Mouse (Mus musculus): ENCODE data around the gene Ccdc152. TPM values are rescaled to one million over a fixed set of nuclear protein-coding genes. Genes with fewer than 3 reads are reported as not detected.

The Ccdc152 gene
- polyA plus RNA-seq (2012; rRNA removed) = 0.74 and 2.6 TPM in 2 replicates

DNA sequence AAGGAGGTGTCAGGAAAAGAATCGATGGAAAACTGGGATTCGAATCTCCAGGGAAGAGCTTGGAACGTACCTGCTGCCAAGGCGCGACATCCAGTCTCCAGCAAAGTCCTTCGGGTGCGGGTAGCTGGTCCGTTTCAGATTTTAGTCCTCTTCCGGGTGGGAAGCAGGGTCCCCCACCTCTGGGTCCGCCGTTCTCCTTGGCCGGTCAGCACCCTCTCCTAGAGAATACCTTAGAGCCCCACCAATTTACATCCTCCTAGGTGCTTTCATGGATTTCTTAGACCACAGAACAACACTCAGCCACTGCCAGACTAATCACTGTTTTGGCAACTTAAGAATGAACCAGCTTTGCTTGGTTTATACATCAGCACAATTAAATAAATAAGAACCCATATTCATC lies at the start of gene Ccdc152:
Gene Ccdc152, minus strand, starts transcription at position 101 of the 400 bp plus-strand sequence.
- no peak for DNase-seq (ENCODE audit: low read depth)

DNA sequence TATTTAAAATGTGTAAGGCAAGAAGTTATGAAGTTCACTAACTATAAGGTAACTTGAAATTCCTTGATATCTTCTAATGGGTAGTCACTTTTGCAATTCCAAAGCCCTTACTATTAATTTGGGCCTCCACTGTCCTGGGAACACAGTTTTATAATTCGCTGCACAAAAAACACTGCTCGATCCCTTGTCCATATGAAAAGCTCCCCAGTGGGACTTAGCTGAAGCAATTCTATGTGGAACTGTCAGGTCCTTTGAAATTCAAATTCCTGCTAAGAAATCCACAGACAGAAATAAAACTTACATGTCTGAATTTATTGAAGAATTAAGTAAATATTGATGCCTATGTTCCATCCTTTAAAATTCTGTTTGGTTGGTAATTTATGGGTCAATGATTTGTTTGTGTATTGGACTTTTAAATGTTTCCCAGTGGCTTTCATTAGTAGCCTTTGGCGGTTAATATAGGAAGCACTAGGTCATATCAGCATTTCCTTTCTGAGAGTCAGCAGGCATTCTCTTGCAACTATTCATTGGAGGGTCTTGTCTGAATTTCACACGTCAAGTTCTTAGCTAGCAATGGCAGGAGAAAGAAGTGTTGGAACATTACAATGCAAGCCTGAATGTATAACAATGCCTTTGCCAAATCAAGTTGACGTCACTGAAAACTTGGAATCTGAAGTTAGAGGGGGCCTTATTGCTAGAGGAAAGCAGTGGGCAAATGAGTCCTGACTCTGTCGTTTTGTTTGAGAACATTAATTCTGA lies 46.2 kb upstream of the Ccdc152 start:
- DNase-seq (ENCODE audit: low read depth) = no peak

DNA sequence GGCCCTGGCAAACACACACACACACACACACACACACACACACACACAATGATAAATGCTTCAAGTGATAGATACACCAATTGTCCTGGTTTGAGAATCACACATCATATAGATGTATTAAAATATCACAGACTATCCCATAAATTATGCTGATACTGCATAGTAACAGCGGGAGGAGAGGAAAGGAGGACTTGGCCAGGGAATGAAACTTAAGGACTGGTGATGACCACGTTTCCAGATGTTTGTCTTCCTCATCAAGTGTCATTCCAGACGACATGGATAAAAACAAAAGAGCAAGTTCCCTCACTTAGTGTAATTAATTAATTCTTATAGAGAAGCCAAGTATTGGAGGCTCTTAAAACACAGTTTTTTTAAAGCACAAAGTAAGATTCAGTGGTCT lies 43.4 kb upstream of the Ccdc152 start:
- DNase-seq (ENCODE audit: low read depth) = no peak

DNA sequence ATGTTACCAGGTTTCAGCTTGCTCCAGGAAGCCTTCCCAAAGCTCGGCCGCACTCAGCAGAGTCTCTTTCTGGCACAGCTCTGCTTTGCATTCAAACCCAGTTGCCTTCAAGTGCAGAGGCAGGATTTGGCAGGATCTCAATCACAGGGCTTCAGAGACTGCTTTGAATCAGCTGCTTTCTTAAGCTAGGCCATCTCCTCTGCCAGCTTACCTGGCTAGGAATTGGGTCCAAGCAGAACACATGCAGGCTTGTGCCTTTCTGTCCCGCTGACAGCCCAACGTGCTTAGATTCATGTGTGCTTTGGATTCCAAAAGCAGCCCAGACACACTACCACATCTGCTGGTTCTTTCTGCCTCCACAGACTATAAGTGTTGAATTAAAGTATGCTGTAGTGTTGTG lies 41.2 kb upstream of the Ccdc152 start:
- peak; percentile 17 for DNase-seq (ENCODE audit: low read depth)

DNA sequence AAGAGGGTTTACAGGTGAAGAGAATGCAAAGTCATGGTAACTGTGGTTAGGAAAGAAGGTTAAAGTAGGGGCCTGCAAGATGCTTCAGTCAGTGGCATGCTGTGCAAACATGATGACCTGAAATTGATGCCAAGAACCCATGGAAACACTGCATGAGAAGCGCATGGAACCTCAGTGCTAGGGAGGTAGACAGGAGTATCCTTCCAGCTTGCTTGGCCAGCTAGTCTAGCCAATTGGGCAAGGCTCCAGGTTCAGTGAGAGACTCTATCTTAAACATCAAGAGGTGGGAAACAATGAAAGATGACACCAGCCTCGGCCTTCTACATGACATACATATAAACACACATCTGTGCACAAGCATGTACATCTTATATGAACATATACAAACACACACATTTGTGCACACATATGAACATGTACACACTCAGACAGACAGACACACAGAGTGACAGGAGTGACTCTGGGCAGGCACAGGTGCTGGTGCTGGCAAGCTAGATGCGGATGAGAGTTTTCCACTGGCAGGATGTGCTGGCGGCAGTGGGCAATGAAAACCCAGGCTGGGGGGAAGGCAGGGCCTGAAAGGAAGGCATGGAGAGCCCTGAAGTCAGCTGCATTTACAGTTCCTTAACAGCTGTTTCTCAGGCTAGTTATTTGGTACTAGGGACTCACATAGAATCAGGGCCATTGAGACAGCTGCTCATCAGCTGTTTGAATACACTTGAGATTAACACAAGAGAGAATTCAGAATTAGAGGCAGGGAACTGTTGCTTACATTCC lies 38.7 kb upstream of the Ccdc152 start:
- no peak for DNase-seq (ENCODE audit: low read depth)

DNA sequence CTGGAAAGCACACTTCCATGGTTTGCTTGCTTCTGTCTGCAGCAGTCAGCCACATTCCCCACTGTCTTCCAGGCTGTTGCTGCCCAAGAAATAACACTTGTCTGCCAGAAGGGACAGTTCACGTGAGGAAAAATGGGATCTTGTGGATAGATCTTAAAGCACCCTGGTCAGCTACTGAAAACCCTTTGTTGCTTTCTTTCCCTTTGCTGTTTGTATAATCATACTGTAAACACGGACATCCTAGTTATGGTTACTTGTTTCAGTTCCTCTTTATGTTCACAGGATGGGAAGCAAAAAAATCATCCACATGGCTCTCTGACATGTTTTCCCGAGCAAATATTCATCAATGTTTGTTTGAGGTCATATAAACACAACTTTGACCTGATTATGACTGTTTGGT lies 36.5 kb upstream of the Ccdc152 start:
- no peak for DNase-seq (ENCODE audit: low read depth)

DNA sequence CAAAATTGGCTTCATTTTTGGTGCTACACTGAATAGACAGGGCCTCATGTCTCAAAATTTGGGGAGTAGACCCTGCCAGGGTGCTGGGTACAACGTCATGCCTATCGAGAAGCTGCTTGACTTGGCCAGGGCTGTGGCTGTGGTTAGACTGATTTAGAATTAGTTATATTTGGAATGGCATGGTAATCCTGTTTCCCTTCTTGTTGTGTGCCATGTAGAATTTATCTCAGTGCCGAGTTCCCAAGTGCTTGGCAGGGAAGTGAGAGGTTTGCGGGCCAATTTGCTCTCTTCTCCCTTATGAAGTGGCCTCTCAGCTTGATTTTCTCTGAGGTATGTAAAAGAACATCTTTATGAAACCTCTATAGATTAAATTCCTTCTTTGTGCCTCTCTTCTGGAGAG lies 29.2 kb upstream of the Ccdc152 start:
- no peak for DNase-seq (ENCODE audit: low read depth)

DNA sequence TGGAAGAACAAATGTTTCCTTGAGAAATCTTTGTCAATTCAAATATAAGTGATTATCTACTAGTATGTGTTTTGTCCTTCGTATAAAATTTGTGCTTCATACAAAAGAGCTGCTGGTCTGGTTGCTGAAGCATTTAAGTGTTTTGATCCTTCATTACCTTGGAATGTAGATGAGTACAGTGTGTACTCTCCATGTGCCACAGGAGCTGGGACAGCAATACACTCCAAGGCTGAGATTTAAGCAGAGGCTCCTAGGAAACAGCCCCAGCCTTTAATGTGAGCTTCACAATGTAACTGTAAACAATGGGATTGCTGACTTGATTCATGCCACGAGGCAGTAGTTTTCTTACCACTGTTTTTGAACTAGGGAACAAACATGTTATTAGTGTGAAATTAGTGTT lies 28.5 kb upstream of the Ccdc152 start:
- DNase-seq (ENCODE audit: low read depth) = no peak

DNA sequence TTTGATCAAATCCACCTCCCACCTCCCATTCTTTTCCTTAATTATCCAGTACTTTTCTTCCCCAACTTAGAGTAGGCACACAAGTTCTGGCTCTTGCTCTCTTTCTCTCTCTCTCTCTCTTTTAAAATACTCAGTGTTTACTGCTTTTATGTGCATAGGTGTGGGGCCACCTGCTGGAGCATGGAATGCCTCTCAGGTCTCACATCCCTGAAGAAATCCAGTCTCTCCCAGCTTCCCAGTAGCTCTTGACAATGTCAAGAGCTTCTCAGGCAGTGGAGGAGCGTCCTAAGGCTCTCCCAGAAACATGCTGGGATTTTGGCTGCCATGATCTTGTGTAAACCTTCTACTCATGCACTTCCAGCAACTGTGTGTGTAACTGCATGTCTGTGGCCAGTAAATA lies 27.0 kb upstream of the Ccdc152 start:
- DNase-seq (ENCODE audit: low read depth) = no peak

DNA sequence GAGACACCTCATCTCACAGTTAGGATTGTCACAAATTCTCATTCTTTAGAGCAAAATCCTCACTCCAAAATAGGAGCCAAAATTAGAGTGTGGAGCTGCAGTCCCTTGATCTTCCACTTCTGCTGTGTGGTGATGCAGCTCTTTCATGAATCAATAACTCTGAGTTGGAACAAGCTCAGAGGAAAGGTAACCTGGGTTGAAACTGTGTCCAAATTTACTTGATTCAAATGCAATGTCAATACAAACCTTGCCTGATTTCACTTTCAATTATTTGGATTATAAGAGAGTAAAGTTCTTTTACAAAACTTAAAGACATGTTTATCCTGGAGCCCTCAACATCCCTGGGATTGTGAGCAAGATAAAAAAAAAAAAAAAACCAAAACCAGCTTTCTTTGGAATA lies 19.7 kb upstream of the Ccdc152 start:
- DNase-seq (ENCODE audit: low read depth) = no peak

DNA sequence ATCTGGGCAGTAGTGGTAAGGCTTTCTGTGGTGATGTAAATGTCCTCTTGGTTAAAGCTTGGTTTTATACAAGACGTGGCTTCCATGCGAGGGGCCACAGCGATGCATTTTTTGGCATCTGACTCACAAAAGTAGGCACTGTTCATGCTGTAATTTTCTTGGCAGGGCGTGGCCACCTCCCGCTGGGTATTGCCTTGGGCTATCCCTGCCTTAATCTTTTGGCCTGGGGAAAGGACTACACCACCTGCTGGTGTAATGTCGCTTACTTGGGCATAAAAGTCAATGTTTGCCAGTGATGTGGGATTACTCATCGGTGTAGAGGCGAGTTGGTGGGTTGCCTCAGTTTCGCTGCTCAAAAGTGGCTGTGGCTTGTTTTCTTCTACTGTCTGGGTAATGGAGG lies 16.6 kb upstream of the Ccdc152 start:
- no peak for DNase-seq (ENCODE audit: low read depth)

DNA sequence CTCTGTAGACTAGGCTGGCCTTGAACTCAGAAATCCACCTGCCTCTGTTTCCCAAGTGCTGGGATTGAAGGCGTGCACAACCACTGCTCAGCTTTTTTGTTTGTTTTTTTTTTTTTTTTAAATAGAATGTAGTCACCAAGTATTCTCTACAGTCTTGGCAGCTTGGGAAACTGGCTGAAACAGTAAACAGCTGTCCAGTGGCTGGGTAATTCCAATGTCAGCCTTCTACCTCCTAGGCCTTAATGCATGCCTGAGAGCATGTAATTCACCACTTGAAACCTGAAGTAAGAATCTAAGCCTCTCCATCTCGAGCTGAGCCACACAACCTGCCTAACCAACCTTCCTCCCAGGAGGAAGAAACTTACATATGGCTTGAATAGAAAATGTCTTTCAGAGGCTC lies 13.3 kb upstream of the Ccdc152 start:
- DNase-seq (ENCODE audit: low read depth) = no peak

DNA sequence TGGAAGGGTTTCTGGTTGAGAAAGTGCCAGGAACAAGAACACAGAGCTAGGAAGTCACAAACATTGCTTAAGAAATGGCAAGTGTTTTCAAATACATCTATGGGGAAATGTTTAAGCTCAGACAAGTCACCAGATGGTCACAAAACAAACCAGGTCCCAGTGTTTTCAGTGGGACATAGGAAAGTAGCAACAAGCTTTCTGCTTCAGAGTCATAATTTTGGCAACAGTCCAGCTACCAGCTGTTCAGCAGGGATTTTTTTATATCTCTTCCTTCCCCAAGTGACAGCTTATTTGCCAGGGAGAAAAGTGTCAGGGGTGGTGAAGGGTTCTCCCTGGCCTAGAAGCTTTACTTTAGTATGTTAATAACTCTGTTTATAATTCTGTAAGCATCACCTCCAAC lies 9.6 kb upstream of the Ccdc152 start:
- peak; percentile 12 for DNase-seq (ENCODE audit: low read depth)

DNA sequence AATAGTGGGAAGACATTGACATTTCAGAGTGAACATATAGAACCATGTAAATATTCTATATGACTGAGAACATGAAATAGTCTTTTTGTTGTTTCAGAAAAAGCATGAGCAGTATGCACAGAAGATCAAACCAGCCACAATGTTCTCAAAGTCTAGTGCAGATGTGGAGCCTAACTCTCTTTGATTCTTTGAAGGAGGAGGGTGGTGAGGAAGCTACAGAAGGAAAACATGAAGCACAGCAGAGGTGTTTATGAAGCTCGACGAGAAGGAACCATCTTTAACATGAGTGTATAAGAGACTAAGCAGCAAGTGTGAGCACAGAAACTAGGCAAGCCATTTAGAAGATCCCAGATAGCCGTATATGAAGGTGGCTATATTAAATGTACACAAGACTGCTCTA lies 6.5 kb upstream of the Ccdc152 start:
- no peak for DNase-seq (ENCODE audit: low read depth)

DNA sequence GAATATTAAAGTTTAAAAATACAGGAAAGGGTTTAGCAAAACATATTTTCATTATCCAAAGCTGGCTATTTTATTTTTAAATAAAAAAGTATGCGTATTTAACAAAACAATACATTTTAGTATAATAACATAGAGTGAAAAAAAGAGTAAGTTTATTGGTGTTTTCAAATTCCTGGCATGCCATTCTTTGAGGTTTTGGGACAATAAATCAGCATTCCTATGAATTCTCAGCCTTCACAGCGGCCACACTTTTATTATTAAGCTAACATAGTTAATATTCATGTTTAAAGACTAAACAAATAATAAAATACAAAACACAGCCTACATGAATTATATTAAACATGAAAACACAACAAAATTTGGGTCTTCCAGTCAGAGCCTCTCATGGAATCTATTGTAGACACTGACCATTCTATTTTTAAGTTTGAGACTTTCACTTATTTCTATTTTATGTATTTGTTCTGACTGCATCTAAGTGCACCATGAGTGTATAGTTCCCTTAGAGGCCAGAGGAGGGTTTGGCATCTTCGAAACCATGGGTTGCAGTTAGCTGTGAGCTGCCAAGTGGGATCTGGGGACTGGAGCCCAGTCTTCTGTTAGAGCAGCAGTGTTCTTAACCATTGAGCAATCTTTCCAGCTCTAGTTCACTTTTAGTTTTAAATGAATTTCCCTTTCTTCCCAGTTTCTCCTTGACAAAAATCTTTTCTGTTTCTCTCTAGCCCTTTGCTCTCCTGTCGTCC lies 2.8 kb downstream of the Ccdc152 start:
- DNase-seq (ENCODE audit: low read depth) = no peak

DNA sequence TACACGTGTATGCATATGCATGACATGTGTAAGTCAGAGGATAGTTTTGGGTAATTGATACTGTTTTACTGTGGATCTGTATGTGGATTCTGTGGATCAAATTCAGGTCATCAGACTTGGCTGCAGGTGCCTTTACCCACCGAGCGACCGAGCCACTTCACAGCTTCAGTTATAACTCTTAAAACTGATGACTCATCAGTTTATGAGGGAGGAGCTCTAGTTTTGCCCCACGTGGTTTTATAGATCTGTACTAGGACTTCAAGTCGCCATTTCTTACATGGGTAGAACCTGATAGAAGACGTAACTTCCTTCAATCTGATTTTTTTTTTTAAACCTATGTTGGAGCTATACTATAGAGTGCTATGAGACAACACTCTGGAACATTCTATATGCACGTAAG lies 5.7 kb downstream of the Ccdc152 start:
- no peak for DNase-seq (ENCODE audit: low read depth)

DNA sequence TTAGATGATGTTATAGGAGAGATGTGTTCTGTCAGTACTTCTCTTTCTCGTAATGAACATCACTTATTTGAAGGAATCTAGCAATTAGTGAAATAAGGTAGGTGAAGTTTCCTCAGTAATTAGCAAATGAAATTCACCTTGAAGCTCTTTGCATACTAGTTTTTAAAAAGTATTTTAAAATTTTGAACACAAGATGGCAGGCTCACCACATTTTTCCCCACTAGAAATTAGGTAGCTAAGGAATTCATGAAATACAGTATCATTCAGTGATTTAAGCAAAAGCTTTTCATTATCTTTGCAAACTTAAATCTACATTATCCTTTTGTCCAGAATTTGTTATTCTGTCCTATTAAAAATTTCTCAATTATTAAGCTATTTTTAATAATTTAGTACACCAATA lies 7.3 kb downstream of the Ccdc152 start:
- DNase-seq (ENCODE audit: low read depth) = no peak

DNA sequence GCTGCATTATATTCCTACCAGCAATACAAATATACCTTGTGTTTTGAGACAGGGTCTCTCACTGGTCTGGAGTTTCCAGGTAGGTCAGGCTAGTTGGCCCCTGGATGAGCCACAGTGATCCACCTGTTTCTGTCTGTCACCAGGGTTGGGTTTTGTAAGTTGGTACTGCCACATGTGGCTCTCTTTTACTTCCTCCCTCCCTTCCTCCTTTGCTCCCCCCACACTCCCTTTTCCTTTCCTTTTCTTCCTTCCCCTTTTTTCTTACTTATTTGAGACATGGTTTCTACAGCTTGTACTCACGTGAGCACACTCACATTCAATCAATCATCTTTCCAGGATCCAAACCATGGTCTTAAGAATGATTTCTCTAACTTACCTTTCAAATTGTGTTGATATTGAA lies 9.8 kb downstream of the Ccdc152 start:
- DNase-seq (ENCODE audit: low read depth) = no peak

DNA sequence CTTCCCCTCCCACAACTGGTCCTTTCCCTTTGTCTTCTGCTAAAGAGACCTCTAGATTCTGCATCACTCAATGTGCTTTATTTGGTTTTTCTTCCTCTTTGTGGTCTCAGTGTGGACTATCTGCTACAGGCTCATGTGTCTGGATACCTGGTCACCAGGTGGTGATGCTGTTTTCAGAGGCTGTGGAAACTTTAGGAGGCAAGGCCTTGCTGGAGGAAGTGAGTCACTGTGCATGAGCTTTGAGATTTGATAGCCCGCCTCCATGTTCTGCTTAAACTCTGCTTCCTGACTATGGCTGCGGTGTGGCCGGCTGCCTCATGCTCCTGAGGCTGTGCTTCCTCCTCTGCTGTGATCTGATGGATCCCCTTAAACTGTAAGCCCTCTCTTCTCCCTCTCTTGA lies 12.9 kb downstream of the Ccdc152 start:
- no peak for DNase-seq (ENCODE audit: low read depth)

DNA sequence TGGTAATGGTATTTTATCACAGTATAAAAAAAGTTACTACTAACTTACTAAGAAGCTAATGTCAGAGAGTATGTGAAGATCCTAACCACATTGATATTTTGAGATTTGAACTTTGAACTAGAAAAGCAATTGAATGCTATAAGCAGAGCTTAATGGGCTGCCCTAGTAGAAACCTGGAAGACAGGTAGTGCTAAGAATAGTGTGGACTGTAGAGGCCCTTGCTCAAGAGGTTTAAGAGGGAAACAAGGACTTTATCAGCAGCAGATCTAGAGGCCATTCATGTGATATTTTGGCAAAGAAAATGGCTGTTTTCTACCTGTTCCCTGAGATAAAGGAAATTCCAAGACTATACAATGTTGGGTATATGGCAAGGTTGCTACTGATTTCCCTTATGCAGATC lies 17.3 kb downstream of the Ccdc152 start:
- DNase-seq (ENCODE audit: low read depth) = no peak

DNA sequence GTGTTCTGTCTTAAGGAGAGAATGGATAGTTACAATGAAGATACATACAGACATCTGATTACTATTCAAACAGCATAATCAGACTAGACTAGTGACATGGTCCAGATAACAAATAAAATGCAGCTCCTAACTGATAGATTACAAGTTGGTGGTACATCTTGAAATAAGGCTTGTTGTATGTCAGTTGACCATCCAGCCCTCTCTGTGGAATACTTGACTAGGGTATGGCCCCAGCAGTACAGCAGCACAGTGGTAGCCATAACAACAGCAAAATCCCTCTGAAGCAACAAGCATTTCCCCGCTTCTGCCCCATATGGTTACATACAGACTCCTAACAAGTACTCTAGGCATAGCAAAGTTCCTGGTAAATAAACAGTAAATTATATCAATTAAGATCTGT lies 21.6 kb downstream of the Ccdc152 start:
- no peak for DNase-seq (ENCODE audit: low read depth)

DNA sequence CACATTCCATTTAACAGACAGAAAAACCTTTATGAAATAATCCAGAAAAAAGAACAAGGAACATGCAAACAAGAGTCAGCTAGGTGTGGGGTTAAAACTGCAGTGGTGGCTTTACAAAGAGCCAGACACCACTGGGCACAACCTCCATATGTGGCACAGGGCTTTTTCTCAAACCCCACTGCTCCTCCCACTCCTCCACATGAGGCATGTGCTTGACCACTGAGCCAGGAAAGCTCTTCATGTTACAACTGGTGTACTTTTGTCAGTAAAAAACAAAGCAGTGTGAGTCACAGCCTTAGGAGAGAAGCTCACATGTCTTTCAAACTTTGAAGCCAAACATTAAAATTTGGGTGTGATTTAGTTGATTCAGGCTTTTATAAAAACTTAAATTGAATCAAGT lies 22.1 kb downstream of the Ccdc152 start:
- DNase-seq (ENCODE audit: low read depth) = no peak

DNA sequence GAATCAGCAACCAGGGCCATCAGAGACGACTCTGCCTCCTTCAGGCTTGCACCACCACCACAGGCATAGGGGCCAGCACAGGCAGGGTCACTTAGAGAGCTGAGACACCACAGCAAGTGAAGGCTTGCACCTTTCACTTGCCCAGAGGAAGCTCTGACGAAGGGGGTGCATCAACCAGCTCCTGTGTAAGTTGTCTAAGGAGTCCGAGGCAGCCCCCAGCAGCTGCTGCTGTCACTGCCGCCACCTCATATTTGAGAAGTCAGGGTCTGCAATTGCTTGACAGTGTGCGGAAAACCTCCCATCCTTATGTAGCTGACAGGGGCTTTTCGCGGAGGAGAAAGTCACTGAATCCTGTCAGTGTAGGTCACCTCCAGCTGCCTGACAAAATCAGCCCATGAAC lies 24.1 kb downstream of the Ccdc152 start:
- no peak for DNase-seq (ENCODE audit: low read depth)

Measured in gonadal fat pad, adult 2 months (tissue).